Mouse (Mus musculus) hindbrain, embryonic 12.5 days (tissue): ENCODE data around the gene Pitpnb. TPM values are rescaled to one million over a fixed set of nuclear protein-coding genes. Genes with fewer than 3 reads are reported as not detected.

ENCODE experiments used
- ATAC-seq: fragments of 200-750 bp; cut with Nextera tagmentation; 2 replicates; pipeline ENCODE4 v1.8.0; 2017; ENCODE audit warnings: moderate TSS enrichment; ENCODE audit not compliant: low FRiP score
- H3K27ac ChIP-seq: fragments of 300-500 bp; sonication (generic); 2 replicates; pipeline ENCODE4 v1.5.1; 2016; ENCODE audit warnings: mild to moderate bottlenecking
- H3K27me3 ChIP-seq: fragments of 300-500 bp; sonication (generic); 2 replicates; pipeline ENCODE4 v1.6.1; 2016; ENCODE audit warnings: mild to moderate bottlenecking
- H3K36me3 ChIP-seq: fragments of 300-500 bp; sonication (generic); 2 replicates; pipeline ENCODE4 v1.6.1; 2016; ENCODE audit warnings: mild to moderate bottlenecking
- H3K4me1 ChIP-seq: fragments of 300-500 bp; sonication (generic); 2 replicates; pipeline ENCODE4 v1.6.1; 2016
- H3K4me2 ChIP-seq: fragments of 300-500 bp; sonication (generic); replicated peaks from 2 replicates; pipeline ENCODE4 v1.6.1; 2016; ENCODE audit warnings: mild to moderate bottlenecking
- H3K4me3 ChIP-seq: fragments of 300-500 bp; sonication (generic); 2 replicates; pipeline ENCODE4 v1.5.1; 2016; ENCODE audit warnings: mild to moderate bottlenecking
- H3K9ac ChIP-seq: fragments of 300-500 bp; sonication (generic); 2 replicates; pipeline ENCODE4 v1.6.1; 2016; ENCODE audit warnings: mild to moderate bottlenecking, moderate library complexity
- H3K9me3 ChIP-seq: fragments of 300-500 bp; sonication (generic); replicated peaks from 2 replicates; pipeline ENCODE4 v1.6.1; 2016; ENCODE audit warnings: mild to moderate bottlenecking
- WGBS: fragments of 180-500 bp; shearing (Covaris S2); methylation state at CpG from one replicate; pipeline ENCODE4 v1.1.7; 2016; 5-methylcytosine and 5-hydroxymethylcytosine counted together
- polyA plus RNA-seq: library from polyadenylated mRNA; unstranded; fragments of >200 nt; fragmentation: Nextera tagmentation; extraction: Ambion mirVana; gene quantifications from 2 replicates; pipeline ENCODE4 v1.2.1, GENCODE M21; 2016

Gene Pitpnb
- polyA plus RNA-seq, 1 experiment from 2014 or later, result 100 TPM

GRCm38 (mm10) chr5:111360546-111360945 lies 30.0 kb downstream of the Pitpnb start:
- Histone ChIP-seq H3K9me3 (no peaks in the 10 kb centered on the region), H3K4me3 (no peak overlapping the region), H3K27me3 (no peaks in the 10 kb centered on the region), H3K4me2 (no peak overlapping the region), H3K36me3 (peaks cover 65% of the 10 kb centered on the region), H3K27ac (no peak overlapping the region), H3K9ac (no peak overlapping the region), H3K4me1 (no peaks in the 10 kb centered on the region)
- no peak for ATAC-seq
- WGBS, result 86% methylated on average over 5 of the region's 5 CpGs

GRCm38 (mm10) chr5:111361058-111361457 lies 30.5 kb downstream of the Pitpnb start:
- H3K9ac ChIP-seq, result no peak overlapping the region
- ATAC-seq, result no peak
- H3K9me3 ChIP-seq, result no peaks in the 10 kb centered on the region
- WGBS, result 89% methylated on average over 8 of the region's 8 CpGs
- 0 out of 2 replicates have a peak, but pooled peaks cover 4% of the 10 kb centered on the region for H3K4me1 ChIP-seq
- no peaks in the 10 kb centered on the region for H3K27me3 ChIP-seq
- H3K4me3 ChIP-seq, result no peak overlapping the region
- no peak overlapping the region for H3K4me2 ChIP-seq
- no peak overlapping the region for H3K27ac ChIP-seq
- H3K36me3 ChIP-seq, result peaks cover 62% of the 10 kb centered on the region

GRCm38 (mm10) chr5:111361846-111362245 lies 31.3 kb downstream of the Pitpnb start:
- Histone ChIP-seq H3K9ac (no peak overlapping the region), H3K9me3 (no peaks in the 10 kb centered on the region), H3K4me1 (peaks cover 10% of the 10 kb centered on the region), H3K4me3 (no peak overlapping the region), H3K4me2 (no peak overlapping the region), H3K36me3 (peaks cover 58% of the 10 kb centered on the region), H3K27me3 (no peaks in the 10 kb centered on the region), H3K27ac (no peak overlapping the region)
- no peak for ATAC-seq
- 70% methylated on average over 7 of the region's 7 CpGs for WGBS

GRCm38 (mm10) chr5:111363446-111364062 lies 33.0 kb downstream of the Pitpnb start:
- H3K4me3 ChIP-seq, result no peak overlapping the region
- H3K27ac ChIP-seq, result no peak overlapping the region
- H3K4me2 ChIP-seq, result no peak overlapping the region
- ATAC-seq, result no peak
- 68% methylated on average over 6 of the region's 6 CpGs for WGBS
- H3K27me3 ChIP-seq, result no peaks in the 10 kb centered on the region
- peaks cover 42% of the 10 kb centered on the region for H3K36me3 ChIP-seq
- H3K9me3 ChIP-seq, result no peaks in the 10 kb centered on the region
- peaks cover 25% of the 10 kb centered on the region for H3K4me1 ChIP-seq
- H3K9ac ChIP-seq, result no peak overlapping the region

- WGBS, result 42% methylated on average over 3 of the region's 3 CpGs
- H3K4me3 ChIP-seq, result no peak overlapping the region
- ATAC-seq, result no peak
- no peaks in the 10 kb centered on the region for H3K27me3 ChIP-seq
- H3K4me1 ChIP-seq, result peaks cover 33% of the 10 kb centered on the region
- H3K36me3 ChIP-seq, result peaks cover 36% of the 10 kb centered on the region
- H3K27ac ChIP-seq, result no peak overlapping the region
- no peak overlapping the region for H3K4me2 ChIP-seq
- H3K9ac ChIP-seq, result no peak overlapping the region
- H3K9me3 ChIP-seq, result no peaks in the 10 kb centered on the region
These were observed 34.0 kb downstream of the Pitpnb start for GRCm38 (mm10) chr5:111364533-111364932.

- Histone ChIP-seq H3K9ac (no peak overlapping the region), H3K4me1 (peaks cover 35% of the 10 kb centered on the region), H3K9me3 (no peaks in the 10 kb centered on the region), H3K4me3 (no peak overlapping the region), H3K4me2 (no peak overlapping the region), H3K36me3 (peaks cover 28% of the 10 kb centered on the region), H3K27me3 (no peaks in the 10 kb centered on the region), H3K27ac (no peak overlapping the region)
- 80% methylated on average over 5 of the region's 5 CpGs for WGBS
- ATAC-seq, result no peak
These were observed 35.6 kb downstream of the Pitpnb start for GRCm38 (mm10) chr5:111366140-111366539.

- Histone ChIP-seq H3K4me1 (peaks cover 35% of the 10 kb centered on the region), H3K4me3 (no peak overlapping the region), H3K27ac (peak overlapping the region; percentile 85), H3K36me3 (peaks cover 31% of the 10 kb centered on the region), H3K9ac (no peak overlapping the region), H3K9me3 (no peaks in the 10 kb centered on the region), H3K4me2 (no peak overlapping the region), H3K27me3 (no peaks in the 10 kb centered on the region)
- WGBS, result 59% methylated on average over 11 of the region's 11 CpGs
- ATAC-seq, result peak; percentile 39; the same call in 1 of the 2 replicates
These were observed 37.5 kb downstream of the Pitpnb start for GRCm38 (mm10) chr5:111367937-111368517.

- Histone ChIP-seq H3K4me3 (no peak overlapping the region), H3K4me1 (peaks cover 35% of the 10 kb centered on the region), H3K36me3 (peaks cover 37% of the 10 kb centered on the region), H3K9ac (no peak overlapping the region), H3K27ac (peak overlapping the region; percentile 85), H3K4me2 (no peak overlapping the region), H3K27me3 (no peaks in the 10 kb centered on the region), H3K9me3 (no peaks in the 10 kb centered on the region)
- 63% methylated on average over 5 of the region's 5 CpGs for WGBS
- peak; percentile 74 for ATAC-seq
These were observed 38.0 kb downstream of the Pitpnb start for GRCm38 (mm10) chr5:111368576-111368975.

- Histone ChIP-seq H3K9me3 (no peaks in the 10 kb centered on the region), H3K9ac (no peak overlapping the region), H3K27ac (no peak overlapping the region), H3K4me1 (peaks cover 8% of the 10 kb centered on the region), H3K27me3 (no peaks in the 10 kb centered on the region), H3K4me3 (no peak overlapping the region), H3K36me3 (peaks cover 77% of the 10 kb centered on the region), H3K4me2 (no peak overlapping the region)
- ATAC-seq, result no peak
- WGBS, result 82% methylated on average over 4 of the region's 4 CpGs
These were observed 45.1 kb downstream of the Pitpnb start for GRCm38 (mm10) chr5:111375616-111376015.

- WGBS, result 83% methylated on average over 24 of the region's 24 CpGs
- Histone ChIP-seq H3K27ac (peak overlapping the region; percentile 42), H3K4me1 (peaks cover 8% of the 10 kb centered on the region), H3K9me3 (no peaks in the 10 kb centered on the region), H3K36me3 (peaks cover 78% of the 10 kb centered on the region), H3K9ac (no peak overlapping the region), H3K4me2 (no peak overlapping the region), H3K4me3 (no peak overlapping the region), H3K27me3 (no peaks in the 10 kb centered on the region)
- no peak for ATAC-seq
These were observed 45.9 kb downstream of the Pitpnb start for GRCm38 (mm10) chr5:111376276-111377020.

- 66% methylated on average over 7 of the region's 7 CpGs for WGBS
These were observed 47.8 kb downstream of the Pitpnb start for GRCm38 (mm10) chr5:111378126-111378993.

GRCm38 (mm10) chr5:111383335-111383734 lies 52.8 kb downstream of the Pitpnb start:
- H3K4me2 ChIP-seq, result no peak overlapping the region
- H3K4me3 ChIP-seq, result no peak overlapping the region
- no peaks in the 10 kb centered on the region for H3K9me3 ChIP-seq
- H3K4me1 ChIP-seq, result peaks cover 10% of the 10 kb centered on the region
- ATAC-seq, result no peak
- no peaks in the 10 kb centered on the region for H3K27me3 ChIP-seq
- H3K36me3 ChIP-seq, result peaks cover 81% of the 10 kb centered on the region
- no peak overlapping the region for H3K27ac ChIP-seq
- 82% methylated on average over 5 of the region's 5 CpGs for WGBS
- H3K9ac ChIP-seq, result no peak overlapping the region

More at GRCm38 (mm10) chr5:111378126-111378993, 47.8 kb downstream of the Pitpnb start:
- H3K4me3 ChIP-seq, result no peak overlapping the region
- no peak overlapping the region for H3K27ac ChIP-seq
- H3K9me3 ChIP-seq, result no peaks in the 10 kb centered on the region
- H3K27me3 ChIP-seq, result no peaks in the 10 kb centered on the region
- H3K4me2 ChIP-seq, result no peak overlapping the region
- peaks cover 8% of the 10 kb centered on the region for H3K4me1 ChIP-seq
- no peak for ATAC-seq
- peaks cover 72% of the 10 kb centered on the region for H3K36me3 ChIP-seq
- H3K9ac ChIP-seq, result no peak overlapping the region
